Mouse (Mus musculus) heart, embryonic 15.5 days (tissue): ENCODE results near the gene Gtf2h4. TPM values are rescaled to one million over a fixed set of nuclear protein-coding genes. Genes with fewer than 3 reads are reported as not detected.

Experiments used
- ATAC-seq: fragments of 200-750 bp; cut with Nextera tagmentation; replicated peaks from 2 replicates; pipeline ENCODE4 v1.8.0; 2017; ENCODE audit warnings: low read depth, moderate TSS enrichment; ENCODE audit not compliant: insufficient number of reproducible peaks, insufficient read depth, low FRiP score
- H3K27ac ChIP-seq: fragments of 300-500 bp; sonication (generic); 2 replicates; pipeline ENCODE4 v1.5.1; 2015; ENCODE audit warnings: mild to moderate bottlenecking, inconsistent platforms
- H3K27me3 ChIP-seq: fragments of 300-500 bp; sonication (generic); 2 replicates; pipeline ENCODE4 v1.6.1; 2015; ENCODE audit warnings: inconsistent platforms
- H3K36me3 ChIP-seq: fragments of 300-500 bp; sonication (generic); 2 replicates; pipeline ENCODE4 v1.6.1; 2015; ENCODE audit warnings: mild to moderate bottlenecking, inconsistent platforms
- H3K4me1 ChIP-seq: fragments of 300-500 bp; sonication (generic); replicated peaks from 2 replicates; pipeline ENCODE4 v1.6.1; 2015; ENCODE audit warnings: inconsistent platforms
- H3K4me2 ChIP-seq: fragments of 300-500 bp; sonication (generic); 2 replicates; pipeline ENCODE4 v1.6.1; 2015; ENCODE audit warnings: inconsistent platforms, mild to moderate bottlenecking, moderate library complexity
- H3K4me3 ChIP-seq: fragments of 300-500 bp; sonication (generic); 2 replicates; pipeline ENCODE4 v1.5.1; 2015; ENCODE audit warnings: mild to moderate bottlenecking, inconsistent platforms
- H3K9ac ChIP-seq: fragments of 300-500 bp; sonication (generic); 2 replicates; pipeline ENCODE4 v1.6.1; 2015; ENCODE audit warnings: mild to moderate bottlenecking, inconsistent platforms
- H3K9me3 ChIP-seq: fragments of 300-500 bp; sonication (generic); replicated peaks from 2 replicates; pipeline ENCODE4 v1.6.1; 2016; ENCODE audit warnings: inconsistent platforms
- WGBS: fragments of 180-500 bp; shearing (Covaris S2); methylation state at CpG from one replicate; pipeline ENCODE4 v1.1.7; 2015; ENCODE audit warnings: mixed read lengths; 5-methylcytosine and 5-hydroxymethylcytosine counted together
- polyA plus RNA-seq: library from polyadenylated mRNA; unstranded; fragments of >200 nt; fragmentation: Nextera tagmentation; extraction: Ambion mirVana; gene quantifications from 2 replicates; pipeline ENCODE4 v1.2.1, GENCODE M21; 2015

The Gtf2h4 gene
- polyA plus RNA-seq, 1 experiment from 2014 or later = 21.3 TPM

DNA sequence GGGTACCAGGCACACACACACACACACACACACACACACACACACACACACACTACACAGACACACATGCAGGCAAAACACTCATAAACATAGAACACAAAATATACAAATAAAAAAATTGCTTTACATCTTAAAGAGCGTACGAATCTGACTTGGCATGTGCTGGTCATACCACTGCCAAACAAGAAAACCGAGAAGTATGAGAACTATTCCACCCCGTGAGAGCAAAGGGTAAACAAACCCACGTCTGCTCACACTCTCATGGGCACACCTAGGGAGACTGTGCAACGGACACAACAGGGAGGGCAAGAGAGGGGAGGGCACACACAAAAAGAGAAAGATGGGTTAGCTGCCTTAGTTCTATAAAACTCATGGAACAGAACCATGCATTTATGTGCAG, 23.2 kb upstream of the Gtf2h4 start:
- H3K4me3 ChIP-seq = peak overlapping the region; percentile 43
- no peak for ATAC-seq

GRCm38 (mm10) chr17:35695289-35695688, 21.8 kb upstream of the Gtf2h4 start:
- no peaks in the 10 kb centered on the region for H3K27me3 ChIP-seq
- H3K27ac ChIP-seq = no peak overlapping the region
- peaks cover 46% of the 10 kb centered on the region for H3K36me3 ChIP-seq
- 87% methylated on average over 2 of the region's 2 CpGs for WGBS
- no peak overlapping the region for H3K9ac ChIP-seq
- 0 out of 2 replicates have a peak, but pooled peaks cover 3% of the 10 kb centered on the region for H3K9me3 ChIP-seq
- H3K4me1 ChIP-seq = peaks cover 35% of the 10 kb centered on the region
- ATAC-seq = no peak
- no peak overlapping the region for H3K4me2 ChIP-seq
- H3K4me3 ChIP-seq = no peak overlapping the region

More for the DNA sequence above, 23.2 kb upstream of the Gtf2h4 start:
- Histone ChIP-seq H3K9ac (no peak overlapping the region), H3K9me3 (0 out of 2 replicates have a peak, but pooled peaks cover 3% of the 10 kb centered on the region), H3K36me3 (peaks cover 32% of the 10 kb centered on the region), H3K27ac (peak overlapping the region; percentile 86), H3K4me1 (peaks cover 35% of the 10 kb centered on the region), H3K27me3 (no peaks in the 10 kb centered on the region), H3K4me2 (peak overlapping the region; percentile 76)
- 31% methylated on average over 6 of the region's 6 CpGs for whole genome bisulfite sequencing

GRCm38 (mm10) chr17:35693906-35694305, 20.4 kb upstream of the Gtf2h4 start:
- H3K36me3 ChIP-seq = peaks cover 60% of the 10 kb centered on the region
- no peak overlapping the region for H3K9ac ChIP-seq
- 63% methylated on average over 5 of the region's 5 CpGs for WGBS

GRCm38 (mm10) chr17:35692368-35692767, 18.8 kb upstream of the Gtf2h4 start:
- H3K4me2 ChIP-seq = no peak overlapping the region
- H3K27ac ChIP-seq = no peak overlapping the region
- H3K36me3 ChIP-seq = peaks cover 75% of the 10 kb centered on the region
- H3K9me3 ChIP-seq = 0 out of 2 replicates have a peak, but pooled peaks cover 3% of the 10 kb centered on the region
- no peak overlapping the region for H3K9ac ChIP-seq
- no peak for ATAC-seq
- WGBS = 75% methylated on average over 4 of the region's 4 CpGs
- no peak overlapping the region for H3K4me3 ChIP-seq
- no peaks in the 10 kb centered on the region for H3K27me3 ChIP-seq
- peaks cover 10% of the 10 kb centered on the region for H3K4me1 ChIP-seq

More at GRCm38 (mm10) chr17:35693906-35694305, 20.4 kb upstream of the Gtf2h4 start:
- Histone ChIP-seq H3K4me1 (peaks cover 25% of the 10 kb centered on the region), H3K4me2 (no peak overlapping the region), H3K4me3 (no peak overlapping the region), H3K9me3 (0 out of 2 replicates have a peak, but pooled peaks cover 3% of the 10 kb centered on the region), H3K27ac (no peak overlapping the region), H3K27me3 (no peaks in the 10 kb centered on the region)
- no peak for ATAC-seq

GRCm38 (mm10) chr17:35691811-35692210, 18.3 kb upstream of the Gtf2h4 start:
- ATAC-seq = no peak
- Histone ChIP-seq H3K27ac (no peak overlapping the region), H3K27me3 (no peaks in the 10 kb centered on the region), H3K9me3 (0 out of 2 replicates have a peak, but pooled peaks cover 3% of the 10 kb centered on the region), H3K36me3 (peaks cover 80% of the 10 kb centered on the region), H3K4me3 (no peak overlapping the region), H3K4me1 (peaks cover 4% of the 10 kb centered on the region), H3K4me2 (no peak overlapping the region), H3K9ac (no peak overlapping the region)
- 66% methylated on average over 4 of the region's 4 CpGs for WGBS

DNA sequence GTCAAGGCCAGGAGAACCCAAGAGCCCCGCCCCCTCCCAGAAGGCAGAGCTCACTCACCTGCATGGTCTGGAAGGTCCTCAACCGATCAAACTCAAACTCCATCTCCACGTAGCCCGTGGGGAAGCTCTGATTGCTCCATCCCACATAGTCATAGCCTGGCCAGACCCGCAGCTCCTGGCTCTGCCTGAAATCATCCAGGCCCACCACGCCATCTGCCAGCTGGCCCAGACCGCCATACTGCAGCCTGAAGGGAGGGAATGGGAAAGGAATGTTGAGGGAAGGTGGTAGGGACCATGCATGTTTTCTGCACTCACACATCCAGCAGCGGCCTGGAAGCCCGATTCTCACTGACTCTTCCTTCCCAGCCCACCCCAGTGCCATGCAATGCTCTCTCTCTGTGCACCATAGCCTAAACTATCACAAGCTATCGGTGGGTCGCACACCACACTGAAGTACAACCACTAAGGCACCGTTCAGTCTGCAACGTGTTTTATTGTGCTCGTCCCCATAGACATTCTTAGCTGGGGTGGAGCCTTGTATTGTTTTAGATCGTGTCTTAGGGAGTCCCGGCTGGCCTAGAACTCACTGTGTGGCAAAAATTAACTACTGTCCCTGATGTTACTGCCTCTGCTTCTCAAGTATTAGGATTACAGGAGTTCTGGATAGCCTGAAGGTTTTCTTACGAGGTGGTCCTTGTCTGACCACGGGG, 16.6 kb upstream of the Gtf2h4 start:
- WGBS = 89% methylated on average over 18 of the region's 18 CpGs
- H3K9ac ChIP-seq = no peak overlapping the region
- no peaks in the 10 kb centered on the region for H3K27me3 ChIP-seq
- ATAC-seq = no peak
- no peaks in the 10 kb centered on the region for H3K9me3 ChIP-seq
- H3K36me3 ChIP-seq = peaks cover 90% of the 10 kb centered on the region
- no peak overlapping the region for H3K4me2 ChIP-seq
- H3K27ac ChIP-seq = no peak overlapping the region
- no peaks in the 10 kb centered on the region for H3K4me1 ChIP-seq
- no peak overlapping the region for H3K4me3 ChIP-seq

- Histone ChIP-seq H3K4me2 (no peak overlapping the region), H3K27ac (no peak overlapping the region), H3K4me3 (no peak overlapping the region), H3K9me3 (no peaks in the 10 kb centered on the region), H3K36me3 (peaks cover 100% of the 10 kb centered on the region), H3K9ac (no peak overlapping the region), H3K27me3 (no peaks in the 10 kb centered on the region), H3K4me1 (no peaks in the 10 kb centered on the region)
- 81% methylated on average over 25 of the region's 25 CpGs for WGBS
- no peak for ATAC-seq
These were observed 15.0 kb upstream of the Gtf2h4 start for GRCm38 (mm10) chr17:35688347-35689175.

DNA sequence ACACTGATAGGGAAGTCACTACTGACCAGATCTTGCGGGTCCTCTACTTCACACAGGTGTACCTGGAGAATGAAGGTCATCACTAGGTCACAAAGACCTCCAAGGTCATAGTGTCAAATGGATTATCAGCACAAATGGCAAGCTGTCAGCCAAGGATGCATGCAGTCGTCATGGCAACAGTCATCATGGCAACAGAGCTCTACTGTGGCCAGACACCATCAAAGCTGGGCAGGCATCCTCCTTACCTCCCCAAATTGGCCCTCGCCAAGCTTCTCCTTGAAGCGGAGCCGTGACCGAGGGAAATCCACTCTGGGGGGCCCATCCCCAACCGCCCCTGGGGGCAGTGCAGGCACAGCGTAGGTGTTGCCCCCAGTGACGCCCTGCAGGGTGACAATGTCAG, 11.5 kb upstream of the Gtf2h4 start:
- no peaks in the 10 kb centered on the region for H3K27me3 ChIP-seq
- no peaks in the 10 kb centered on the region for H3K9me3 ChIP-seq
- ATAC-seq = no peak
- no peak overlapping the region for H3K27ac ChIP-seq
- no peak overlapping the region for H3K4me2 ChIP-seq
- H3K4me1 ChIP-seq = no peaks in the 10 kb centered on the region
- H3K36me3 ChIP-seq = peaks cover 88% of the 10 kb centered on the region
- H3K4me3 ChIP-seq = no peak overlapping the region
- H3K9ac ChIP-seq = no peak overlapping the region
- WGBS = 69% methylated on average over 9 of the region's 9 CpGs

DNA sequence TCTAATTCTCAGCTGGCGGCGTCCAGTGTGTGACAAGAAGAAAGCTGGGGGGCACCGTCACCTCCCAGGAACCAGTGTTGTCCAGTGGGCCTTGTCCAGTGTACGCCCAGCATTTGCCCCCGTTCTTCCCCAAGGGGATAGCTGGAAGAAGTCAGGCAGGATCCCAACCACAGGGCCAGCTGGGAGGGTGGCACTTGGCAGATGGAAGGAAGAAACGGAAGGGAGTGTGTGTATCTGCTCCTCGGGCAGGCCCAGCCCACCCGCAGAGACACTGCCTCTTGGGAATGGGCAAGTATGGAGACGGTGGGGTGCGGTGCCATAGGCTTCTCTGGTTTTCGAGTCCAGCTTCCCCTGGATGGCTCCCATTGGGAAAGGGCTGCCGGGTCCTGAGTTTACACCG, 8.4 kb upstream of the Gtf2h4 start:
- WGBS = 82% methylated on average over 13 of the region's 13 CpGs
- Histone ChIP-seq H3K9me3 (no peaks in the 10 kb centered on the region), H3K9ac (no peak overlapping the region), H3K36me3 (peaks cover 58% of the 10 kb centered on the region), H3K27ac (no peak overlapping the region), H3K4me3 (no peak overlapping the region), H3K4me1 (no peaks in the 10 kb centered on the region), H3K27me3 (no peaks in the 10 kb centered on the region), H3K4me2 (no peak overlapping the region)
- no peak for ATAC-seq

GRCm38 (mm10) chr17:35680591-35680990, 7.1 kb upstream of the Gtf2h4 start:
- H3K27me3 ChIP-seq = no peaks in the 10 kb centered on the region
- no peak for ATAC-seq
- H3K9me3 ChIP-seq = no peaks in the 10 kb centered on the region
- H3K36me3 ChIP-seq = peaks cover 44% of the 10 kb centered on the region
- H3K27ac ChIP-seq = no peak overlapping the region
- H3K4me3 ChIP-seq = no peak overlapping the region
- no peaks in the 10 kb centered on the region for H3K4me1 ChIP-seq
- no peak overlapping the region for H3K9ac ChIP-seq
- WGBS = 48% methylated on average over 6 of the region's 6 CpGs
- H3K4me2 ChIP-seq = no peak overlapping the region

GRCm38 (mm10) chr17:35672527-35672926, 1.0 kb downstream of the Gtf2h4 start:
- Histone ChIP-seq H3K9ac (no peak overlapping the region), H3K9me3 (no peaks in the 10 kb centered on the region), H3K4me1 (peaks cover 14% of the 10 kb centered on the region), H3K4me2 (no peak overlapping the region), H3K36me3 (peaks cover 9% of the 10 kb centered on the region; the same call in 1 of the 2 replicates), H3K27me3 (no peaks in the 10 kb centered on the region), H3K27ac (no peak overlapping the region), H3K4me3 (peak overlapping the region; percentile 69; the same call in 1 of the 2 replicates)
- no peak for ATAC-seq
- 83% methylated on average over 6 of the region's 6 CpGs for WGBS
